Mouse (Mus musculus) MN1 (cell line): ENCODE data around the gene Gabarapl2.
A peak's percentile ranks its signal among the peaks of the same experiment; 100 is the strongest.

Experiments used
- DNase-seq: peaks from one replicate; pipeline ENCODE4 v3.0.0-alpha.2; 2016; ENCODE audit warnings: low spot score

The Gabarapl2 gene

DNA sequence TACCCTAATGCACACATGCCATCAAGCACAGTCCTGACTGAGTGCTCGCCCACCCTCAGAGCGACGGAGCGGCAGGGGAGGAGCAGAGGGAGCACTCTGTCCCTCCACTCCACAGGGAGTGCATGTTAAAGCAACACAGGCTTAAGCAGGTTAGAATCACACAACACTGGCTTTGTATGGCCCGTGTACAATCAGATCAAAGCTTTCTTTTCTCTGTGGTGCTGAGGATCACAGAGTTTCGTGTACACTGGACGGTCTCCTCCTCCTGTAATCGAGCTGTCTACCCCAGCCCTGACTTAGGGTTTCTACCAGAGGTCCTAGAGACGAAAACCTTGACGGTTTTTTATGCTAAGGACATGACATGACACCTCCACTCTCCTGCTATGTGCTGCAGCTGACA lies 28.0 kb downstream of the Gabarapl2 start:
- no peak for DNase-seq

DNA sequence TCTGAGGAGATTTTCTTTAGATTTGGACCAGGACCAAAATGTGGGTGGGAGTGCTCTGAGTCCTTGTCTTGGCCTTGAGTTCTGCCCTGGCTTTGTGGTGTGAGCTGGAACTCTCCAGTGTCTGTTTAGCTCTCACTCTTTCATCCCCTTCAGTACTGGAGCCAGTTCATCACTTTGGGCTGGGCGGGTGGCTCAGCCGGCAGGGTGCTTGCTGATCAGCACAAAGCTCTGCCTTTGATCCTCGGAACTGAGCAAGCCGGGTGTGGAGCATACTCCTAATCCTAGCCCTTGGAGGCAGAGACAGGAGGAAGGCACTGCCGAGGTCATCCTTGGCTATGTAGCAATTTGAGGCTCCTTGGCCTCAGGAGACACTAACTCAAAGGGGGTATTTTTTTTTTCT lies 28.5 kb downstream of the Gabarapl2 start:
- DNase-seq: no peak

DNA sequence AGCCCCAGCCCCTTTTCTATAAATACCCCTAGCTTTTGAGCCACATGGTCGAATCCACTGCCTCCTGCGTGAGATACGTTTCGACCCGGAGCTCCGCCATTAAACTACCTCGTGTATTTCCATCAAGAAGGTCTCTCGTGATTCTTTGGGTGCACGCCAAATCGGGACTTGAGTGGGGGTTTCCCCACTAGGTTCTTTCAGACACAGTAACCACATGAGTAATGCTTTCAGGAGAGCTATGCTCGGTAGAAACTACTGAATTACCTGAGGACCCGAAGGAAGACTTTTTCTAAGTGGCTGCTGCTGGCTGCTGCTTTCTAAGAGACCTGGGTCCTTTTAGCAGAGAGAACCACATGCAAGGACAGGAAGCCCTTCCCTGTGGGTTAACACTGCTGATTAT lies 33.6 kb downstream of the Gabarapl2 start:
- no peak for DNase-seq

DNA sequence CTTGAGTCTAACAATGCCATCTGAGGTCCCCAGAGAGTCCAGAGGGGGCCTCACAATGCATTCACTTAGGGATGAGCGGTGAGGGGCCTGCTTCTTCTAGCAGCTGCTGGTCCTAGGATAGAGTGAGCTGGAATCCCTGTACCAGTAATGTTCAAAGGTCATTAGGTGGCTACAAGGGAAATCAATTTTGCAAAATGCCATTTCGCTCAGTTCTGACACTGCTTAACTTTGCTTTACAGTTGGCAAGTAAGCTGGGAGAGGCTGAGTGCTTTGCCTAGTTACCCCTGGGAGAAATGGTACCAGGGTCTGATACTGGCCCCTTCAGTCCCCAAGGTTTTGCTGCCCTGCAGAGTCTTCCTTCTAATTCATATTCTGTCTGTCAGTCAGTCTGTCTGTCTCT lies 35.2 kb downstream of the Gabarapl2 start:
- DNase-seq: no peak

DNA sequence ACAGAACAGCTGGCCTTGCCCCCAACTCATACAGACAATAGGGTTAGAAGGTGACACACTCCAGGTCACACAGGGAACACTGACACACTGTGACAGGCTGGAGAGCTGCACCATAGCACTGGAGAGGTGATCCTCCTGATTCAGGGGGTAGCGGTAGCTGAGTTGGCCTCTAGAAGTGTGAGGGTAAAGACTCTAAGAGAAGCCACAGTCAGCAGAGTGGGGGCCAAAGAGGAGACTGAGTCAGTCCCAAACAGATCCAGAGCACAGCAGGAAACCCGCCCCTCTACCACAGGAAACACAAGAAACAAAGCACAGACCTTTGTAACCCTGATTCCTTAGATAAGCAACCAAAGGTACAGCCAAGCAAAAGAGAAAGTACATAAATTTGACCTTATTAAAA lies 35.8 kb downstream of the Gabarapl2 start:
- no peak for DNase-seq

DNA sequence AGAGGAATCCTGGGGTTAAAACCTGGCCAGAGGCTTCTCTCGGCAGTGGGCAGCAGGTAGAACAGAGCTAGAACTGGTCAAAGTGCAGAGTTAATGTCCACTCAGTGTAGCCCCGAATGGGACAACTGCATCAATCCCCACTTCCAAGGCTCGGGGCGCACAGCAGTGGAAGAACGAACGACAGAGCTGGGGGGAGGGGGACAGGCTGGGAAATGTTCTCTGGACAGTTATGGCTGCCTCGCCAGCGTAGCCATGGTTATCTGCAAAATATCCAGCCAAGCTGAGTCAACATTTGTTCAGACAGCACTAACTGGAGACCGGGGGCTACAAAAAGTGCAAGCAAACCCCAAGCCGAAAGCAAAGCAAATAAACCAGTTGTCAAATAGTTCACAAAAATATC lies 37.6 kb downstream of the Gabarapl2 start:
- no peak for DNase-seq

DNA sequence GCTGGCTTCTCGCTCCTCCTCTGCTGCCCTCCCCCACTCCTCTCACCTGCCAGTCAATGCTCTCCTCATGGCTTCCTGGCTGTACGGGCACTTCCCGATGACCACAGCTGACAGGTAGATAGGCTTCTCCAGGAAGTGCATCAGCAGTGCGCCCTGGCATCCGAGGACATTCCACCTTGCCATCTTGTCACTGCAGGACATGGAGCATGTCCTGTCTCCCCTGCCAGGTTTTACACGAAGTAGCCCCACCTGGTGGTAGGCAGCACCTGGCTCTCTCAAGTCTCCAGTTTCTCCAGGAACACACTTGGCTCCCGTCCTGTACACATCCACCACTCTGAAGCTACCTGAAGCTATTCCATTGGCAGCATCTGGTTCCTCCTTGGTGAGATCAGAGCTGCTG lies 41.6 kb downstream of the Gabarapl2 start:
- DNase-seq: no peak

DNA sequence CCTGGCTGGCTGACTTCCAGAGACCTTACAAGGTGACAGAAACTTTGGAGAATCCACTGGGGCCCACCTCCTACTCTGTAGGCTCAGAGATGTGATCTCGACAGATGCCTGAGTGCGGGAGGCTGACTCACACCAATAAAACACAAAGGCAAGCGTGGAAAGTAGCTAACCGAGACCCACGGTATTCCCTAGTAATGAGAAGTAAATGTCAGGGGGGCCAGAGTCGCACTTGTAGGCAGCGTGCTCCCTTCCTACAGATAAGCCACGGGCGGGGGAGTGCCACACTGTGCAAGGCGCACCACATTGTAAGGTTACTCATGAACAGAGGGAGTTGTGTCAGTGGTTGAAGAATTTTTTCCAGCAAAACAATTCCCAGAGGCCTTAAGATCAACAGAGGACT lies 44.0 kb downstream of the Gabarapl2 start:
- DNase-seq: peak; percentile 81

DNA sequence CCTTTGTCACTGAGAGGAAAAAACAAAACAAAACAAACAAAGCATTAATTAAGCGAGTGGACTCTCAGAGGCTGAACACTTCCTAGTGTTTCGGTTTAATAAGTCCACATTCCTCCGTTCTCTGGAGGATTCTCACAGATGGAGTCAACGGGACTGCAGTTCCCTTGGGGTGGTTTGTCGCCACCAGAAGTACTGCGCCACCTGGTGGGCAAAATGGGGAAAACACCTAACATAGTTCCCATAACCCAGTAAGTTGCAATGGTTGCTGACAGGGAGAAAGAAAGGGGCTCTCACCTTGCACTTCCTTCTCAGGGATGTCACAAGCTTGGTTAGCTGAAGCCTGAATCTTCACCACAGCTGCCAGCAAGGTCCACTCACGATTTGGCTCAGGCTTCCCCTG lies 49.4 kb downstream of the Gabarapl2 start:
- DNase-seq: peak; percentile 93

DNA sequence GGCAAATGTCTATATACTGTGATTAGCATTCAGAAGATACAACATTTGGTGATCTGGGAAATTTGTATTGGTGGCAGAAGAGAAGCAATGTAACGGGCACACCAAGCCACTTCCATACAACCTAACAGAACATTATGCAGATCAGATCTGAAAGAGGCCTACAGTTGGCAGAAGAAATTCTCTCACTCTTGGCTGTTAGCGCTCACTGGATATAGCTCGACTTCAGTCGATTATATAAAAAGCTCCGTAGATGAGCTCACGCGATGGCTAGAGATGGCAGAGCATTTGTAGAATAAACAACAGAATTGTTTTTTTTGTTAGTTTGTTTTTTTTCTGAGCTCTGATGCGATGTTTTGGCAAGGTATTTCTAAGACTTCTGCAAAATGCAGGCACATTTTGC lies 50.8 kb downstream of the Gabarapl2 start:
- DNase-seq: no peak

DNA sequence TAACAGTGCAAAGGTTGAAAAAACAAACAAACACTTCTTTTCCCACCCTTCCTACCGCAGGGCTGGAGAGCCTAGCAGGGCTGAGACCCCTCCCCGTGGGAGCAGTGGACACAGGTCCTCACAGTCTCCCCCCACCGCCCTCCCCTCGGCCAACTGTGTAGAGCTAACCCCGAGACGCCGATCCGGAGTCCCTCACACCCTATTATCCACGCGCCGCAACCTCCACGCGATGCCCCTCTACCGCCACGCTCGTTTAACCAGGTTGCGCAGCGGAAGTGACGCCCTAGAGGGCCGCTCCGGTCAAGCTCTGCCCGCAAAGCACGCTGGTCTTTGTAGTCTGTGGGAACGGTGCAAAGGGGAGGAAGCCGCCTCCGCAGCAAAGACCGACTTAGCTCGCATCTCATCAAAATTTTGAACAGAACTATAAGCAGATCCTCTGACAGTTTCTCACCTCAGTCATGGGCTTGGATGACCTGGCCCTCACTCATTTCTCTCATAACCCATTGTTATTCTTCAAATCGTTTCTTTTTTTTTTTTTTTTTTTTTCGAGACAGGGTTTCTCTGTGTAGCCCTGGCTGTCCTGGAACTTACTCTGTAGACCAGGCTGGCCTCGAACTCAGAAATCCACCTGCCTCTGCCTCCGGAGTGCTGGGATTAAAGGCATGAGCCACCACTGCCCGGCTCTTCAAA lies 51.7 kb downstream of the Gabarapl2 start, which contains the start of gene Adat1:
Adat1 (minus strand) TSS at position 290 of the 690 bp plus-strand sequence.
- DNase-seq: peak; percentile 97

DNA sequence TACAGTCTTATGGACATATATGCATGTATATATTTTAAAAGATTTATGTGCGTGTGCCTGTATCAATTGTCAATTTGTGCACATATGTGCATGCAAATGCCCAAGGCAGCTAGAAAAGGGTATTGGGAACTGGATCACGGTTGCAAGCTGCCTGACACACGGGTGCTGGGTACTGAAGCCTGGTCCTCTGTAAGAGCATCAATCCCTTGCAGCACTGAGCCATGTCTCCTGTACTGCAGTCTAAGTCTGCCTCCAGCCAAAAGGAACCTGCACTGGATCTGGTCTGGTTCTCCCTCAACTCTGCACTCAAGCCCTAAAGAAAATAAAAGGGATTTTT lies 52.2 kb downstream of the Gabarapl2 start:
- no peak for DNase-seq
